Mouse (Mus musculus): Measurements from ENCODE around the gene Zmiz1.

Zmiz1 gene

DNA sequence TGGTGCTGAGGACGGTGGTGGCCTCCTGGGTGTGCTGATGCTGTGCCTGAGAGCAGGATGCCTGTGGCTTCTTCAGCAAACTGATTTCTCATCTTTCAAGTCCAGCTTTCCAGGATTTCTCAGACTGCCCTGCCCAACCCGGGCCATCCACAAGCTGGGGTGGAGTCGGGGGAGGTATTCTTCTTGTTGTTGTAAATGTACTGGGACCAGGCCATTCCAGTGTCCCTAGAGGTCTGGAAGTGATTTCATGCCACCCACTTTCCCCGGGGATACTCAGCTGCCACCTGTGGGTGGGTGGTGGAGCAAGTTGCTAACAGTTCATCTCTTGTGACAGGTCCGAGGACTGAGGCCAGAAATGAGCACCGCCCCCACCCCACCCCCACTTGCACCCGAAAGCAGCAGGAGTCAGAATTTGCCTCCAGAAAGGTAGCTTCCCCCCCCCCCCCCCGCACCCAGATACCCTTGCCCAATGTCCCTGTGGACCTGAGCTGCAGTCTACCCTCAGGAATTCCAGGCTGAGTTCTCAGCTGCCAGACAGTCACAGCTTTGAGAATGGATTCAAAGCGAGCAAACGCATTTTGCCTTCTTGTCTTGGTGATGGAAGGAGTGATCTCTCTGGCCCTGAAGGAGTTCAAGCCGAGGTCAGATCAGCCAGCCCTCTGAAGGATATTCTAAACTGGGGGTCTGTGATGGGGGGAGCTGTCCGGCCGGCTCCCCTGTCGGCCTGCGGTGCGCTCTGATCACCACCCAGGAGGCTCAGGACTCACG lies 2.1 kb upstream of the Zmiz1 start:
- peak in 1 of 2 experiments; percentile 45 for DNase-seq

DNA sequence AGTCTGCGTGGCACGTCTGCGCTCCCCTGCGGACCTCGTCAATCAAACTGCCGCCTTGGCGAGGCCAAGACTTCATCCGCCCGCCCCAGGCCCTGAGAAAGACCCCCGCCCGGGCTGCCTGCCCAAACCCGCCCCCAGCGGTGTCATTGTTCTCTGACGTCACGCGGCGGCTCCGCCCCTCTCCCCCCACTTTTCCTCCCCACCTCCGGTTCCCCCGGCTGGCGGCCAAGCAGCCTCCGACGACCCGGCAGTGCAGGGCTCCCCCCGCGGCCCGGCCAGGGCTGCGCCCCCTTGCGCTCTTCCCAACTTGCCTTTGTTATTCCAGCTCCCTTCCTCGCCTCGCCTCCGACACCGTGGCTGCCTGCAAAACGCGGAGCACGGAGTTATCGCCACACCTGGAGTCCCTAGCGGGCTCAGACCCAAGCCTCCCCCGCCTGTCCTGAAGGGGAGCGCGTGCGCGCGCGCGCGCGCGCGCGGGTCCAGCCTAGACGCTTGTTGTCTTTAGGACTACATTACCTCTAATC lies 1.5 kb upstream of the Zmiz1 start:
- peak; percentile 96 to 97 for DNase-seq

DNA sequence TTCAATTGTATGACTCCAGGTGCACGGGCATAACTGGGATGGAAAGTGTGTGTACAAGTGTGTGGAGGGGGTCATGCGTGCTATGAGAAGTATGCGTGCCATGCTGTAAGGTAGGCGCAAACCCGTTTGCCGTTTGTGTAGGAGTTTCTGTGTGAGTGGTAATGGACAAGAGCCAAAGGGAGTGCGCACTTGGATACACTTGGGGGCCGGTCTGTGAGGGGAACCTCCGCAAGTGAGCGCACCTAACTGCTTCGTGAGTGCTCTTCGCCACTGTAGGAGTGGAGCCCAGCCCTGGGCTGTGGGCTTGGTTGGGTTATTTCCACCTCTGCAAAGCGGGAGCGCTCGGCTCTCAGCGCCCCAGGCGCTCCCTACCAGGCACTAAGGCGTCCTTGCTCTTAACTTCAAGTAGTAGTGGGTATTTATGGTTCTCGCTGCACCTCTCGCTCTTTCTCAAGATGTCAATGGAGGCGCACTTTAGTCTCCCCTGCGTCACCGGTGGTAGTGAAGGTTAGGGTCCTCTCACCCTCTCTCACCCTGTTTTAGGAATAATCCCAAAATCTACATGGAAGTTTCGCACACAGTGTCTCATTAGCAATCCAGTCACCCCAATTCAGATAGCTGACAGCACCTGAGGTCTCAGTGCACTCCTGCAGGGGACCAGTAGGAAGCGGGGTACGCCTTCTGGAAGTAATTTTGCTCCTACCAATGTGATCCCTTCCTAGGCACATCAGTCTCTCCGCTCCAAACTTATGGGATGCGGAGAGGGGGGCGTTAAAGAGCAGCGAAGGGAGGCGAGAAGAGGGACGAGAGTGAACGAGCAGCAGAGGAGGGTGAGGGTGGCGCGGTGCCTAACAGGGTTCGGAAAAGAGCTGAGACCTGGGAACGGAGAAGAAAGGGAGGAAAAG lies 622 bp upstream of the Zmiz1 start:
- DNase-seq, result peak in 1 of 2 experiments; percentile 52

DNA sequence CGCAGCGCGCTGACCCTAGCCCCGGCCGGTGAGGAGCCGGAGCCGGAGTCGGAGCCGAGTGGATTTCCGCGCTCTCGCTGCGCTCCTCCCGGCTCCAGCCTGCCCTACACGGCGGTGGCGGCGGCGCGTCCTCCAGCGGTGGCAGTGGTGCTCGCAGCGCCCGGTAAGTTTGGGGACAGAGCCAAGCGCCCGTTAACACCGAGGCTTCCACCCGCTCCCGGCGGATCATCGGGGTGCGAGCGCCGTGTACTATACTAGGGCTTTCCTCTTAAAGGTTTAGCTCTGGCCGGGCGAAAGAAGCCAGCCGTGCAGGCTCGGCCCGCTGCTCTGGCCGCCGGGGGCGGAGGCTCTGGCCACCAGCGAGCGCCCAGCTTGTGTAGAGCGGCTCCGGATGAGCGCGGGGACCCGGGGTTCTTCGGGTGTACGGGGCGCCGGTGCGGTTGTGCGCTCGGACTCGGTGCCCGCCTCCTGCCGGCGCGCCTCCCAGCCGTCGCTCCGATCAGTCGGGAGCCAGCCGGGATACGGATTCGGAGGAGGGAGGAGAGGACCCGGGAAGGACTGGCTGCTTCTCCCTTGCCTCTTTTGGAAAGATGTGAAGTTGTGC lies 511 bp downstream of the Zmiz1 start:
- no peak for DNase-seq

DNA sequence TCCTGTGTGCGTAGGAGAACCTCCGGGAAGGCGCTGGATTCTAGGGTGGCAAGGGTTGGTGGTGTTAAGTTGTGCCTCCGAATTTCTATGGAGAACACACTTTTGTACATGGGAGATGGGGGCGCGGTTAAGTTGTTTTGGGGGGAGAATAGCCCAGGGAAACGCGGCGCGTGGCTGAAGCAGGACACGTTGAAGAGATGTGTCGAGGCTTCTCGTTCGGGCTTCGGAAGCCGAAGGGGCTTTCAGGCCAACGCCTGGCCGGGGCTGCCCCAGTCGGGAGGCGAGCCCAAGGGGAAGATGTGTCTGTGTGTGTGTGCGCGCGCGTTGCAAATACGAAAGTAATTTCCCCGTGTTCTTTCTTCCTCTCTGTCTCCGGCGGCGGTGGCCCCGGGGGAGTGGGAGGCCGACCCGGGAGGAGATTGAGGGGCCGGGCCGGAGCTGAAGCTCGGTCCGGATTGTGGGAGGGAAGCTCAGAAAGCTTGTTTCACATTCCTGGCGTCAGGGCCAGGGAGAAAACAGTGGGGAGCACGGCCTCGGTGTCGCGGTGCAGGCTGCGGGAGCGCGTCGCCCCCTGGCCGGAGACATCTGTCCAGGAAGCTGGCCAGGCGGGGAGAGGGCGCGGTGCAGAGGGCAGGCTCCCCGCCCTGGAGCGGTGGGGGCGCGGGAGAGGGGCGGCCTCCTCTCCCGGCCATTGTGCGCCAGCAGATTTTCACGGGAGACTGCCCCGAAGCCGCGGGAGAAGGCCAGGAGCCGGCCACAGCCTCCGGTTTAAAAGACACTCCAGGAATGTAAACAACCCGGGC lies 1.2 kb downstream of the Zmiz1 start:
- DNase-seq, result peak; percentile 71 to 77

DNA sequence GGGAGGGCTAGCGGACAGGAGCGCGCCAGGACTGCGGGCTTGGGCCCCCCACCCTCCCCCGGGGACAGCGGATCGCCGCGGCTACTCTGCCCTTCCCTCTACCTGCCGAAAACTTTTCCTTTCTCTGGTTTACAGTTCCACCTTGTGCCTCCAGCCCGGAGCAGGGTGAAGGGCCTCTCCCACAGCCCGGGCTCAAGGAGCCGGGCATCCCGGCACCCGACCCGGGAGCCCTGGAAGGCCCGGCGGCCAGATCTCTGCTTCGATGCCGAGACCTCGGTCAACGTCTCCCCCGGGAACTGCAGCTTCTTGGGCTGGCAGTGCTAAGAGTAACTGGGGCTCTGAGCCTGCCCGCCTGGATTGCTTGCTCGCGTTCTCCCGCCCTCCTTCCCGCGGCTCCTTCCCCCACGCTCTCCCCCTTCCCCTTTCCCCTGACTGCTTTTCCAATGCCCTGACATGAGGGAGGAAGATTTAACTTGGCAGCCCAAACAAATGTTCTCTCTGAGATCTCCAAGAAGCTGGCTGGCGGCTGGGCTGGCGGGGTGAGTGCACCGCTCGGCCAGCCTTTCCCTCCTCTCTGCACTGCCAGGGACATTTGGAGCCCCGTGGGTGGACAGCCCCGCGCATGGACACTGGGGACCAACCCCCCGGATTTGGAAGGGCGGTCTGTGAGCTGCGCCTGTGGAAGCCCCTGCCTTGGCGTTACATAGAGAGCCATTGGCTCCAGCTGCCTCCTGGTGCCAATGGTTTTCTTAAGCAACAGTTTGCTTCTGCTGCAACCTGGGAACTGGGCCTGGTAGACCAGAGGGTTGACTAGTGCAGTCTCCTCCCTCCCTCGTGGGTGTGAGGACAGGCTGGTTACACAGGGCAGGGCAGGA lies 2.1 kb downstream of the Zmiz1 start:
- peak; percentile 88 to 89 for DNase-seq

DNA sequence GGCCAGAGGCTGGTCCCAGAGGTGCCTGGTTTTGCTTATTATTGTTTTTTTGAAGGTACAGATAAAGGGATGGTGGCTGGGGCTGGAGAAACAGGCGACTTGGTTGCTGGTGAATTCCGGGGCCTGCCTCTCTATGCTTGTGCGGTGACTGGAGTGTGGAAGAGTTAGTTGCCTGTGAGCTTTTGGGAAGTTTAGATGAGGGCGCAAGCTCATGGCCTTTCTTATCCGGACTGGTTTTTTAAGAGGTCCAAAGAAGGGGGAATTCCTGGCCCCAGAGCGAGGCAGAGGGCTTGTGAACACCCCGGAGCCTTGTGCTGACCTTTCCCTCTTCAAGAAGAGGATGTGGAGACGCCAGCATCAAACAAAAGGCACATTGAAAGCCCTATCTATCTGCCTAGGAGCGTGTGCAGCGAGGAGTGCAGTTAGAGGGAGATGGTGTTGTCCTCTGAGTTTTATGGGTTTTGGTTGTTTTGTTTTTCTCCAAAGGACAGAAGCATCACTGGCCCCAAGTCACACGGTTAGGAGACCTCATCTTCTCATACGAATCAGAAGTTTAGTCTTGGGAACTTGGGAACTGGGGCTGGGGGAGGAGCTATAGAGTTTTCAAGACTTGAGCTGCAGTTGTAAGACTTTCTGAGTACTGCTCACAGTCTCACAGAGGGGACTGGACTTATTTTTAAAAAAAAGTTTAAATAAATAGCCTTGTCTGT lies 2.8 kb downstream of the Zmiz1 start:
- DNase-seq, result peak in 1 of 2 experiments; percentile 26

DNA sequence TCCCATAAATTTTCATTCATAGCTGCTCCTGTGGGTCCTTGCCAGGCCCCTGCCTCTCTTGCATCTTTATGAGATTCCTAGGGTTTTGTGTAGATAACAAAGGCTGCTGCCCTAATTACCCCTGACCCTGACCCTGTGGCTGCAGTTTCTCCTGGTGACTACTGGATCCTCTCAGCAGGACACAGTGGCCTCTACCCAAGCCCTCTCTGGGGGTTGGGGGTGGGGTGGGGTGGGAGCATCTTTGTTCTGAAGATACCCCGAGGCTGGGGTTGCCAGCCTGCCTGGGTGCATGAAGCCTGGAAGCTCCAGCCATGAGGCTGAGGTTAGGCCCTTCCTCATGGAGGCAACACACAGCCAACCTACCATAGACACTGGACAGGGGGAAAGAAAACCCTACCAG lies 4.0 kb downstream of the Zmiz1 start:
- no peak for DNase-seq

DNA sequence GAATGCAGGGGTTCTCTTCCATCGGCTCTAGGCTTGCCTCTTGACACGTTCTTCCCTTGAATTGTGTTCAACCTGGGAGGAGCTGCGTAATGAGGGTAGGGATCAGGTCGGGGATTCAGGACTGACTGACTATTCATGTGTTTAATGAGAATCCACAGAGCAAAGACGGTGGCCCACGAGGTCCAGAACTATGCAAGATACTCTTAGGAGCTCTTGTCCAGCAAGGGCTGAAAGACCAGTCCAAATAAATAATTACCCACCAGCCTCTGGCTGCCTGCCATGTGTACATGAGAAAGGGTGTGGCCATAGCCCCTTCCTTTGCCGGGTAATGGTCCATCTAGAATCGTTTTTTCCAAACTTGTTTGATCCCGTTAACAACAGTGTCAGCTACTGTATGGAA lies 4.9 kb downstream of the Zmiz1 start:
- DNase-seq, result peak; percentile 92 to 94

DNA sequence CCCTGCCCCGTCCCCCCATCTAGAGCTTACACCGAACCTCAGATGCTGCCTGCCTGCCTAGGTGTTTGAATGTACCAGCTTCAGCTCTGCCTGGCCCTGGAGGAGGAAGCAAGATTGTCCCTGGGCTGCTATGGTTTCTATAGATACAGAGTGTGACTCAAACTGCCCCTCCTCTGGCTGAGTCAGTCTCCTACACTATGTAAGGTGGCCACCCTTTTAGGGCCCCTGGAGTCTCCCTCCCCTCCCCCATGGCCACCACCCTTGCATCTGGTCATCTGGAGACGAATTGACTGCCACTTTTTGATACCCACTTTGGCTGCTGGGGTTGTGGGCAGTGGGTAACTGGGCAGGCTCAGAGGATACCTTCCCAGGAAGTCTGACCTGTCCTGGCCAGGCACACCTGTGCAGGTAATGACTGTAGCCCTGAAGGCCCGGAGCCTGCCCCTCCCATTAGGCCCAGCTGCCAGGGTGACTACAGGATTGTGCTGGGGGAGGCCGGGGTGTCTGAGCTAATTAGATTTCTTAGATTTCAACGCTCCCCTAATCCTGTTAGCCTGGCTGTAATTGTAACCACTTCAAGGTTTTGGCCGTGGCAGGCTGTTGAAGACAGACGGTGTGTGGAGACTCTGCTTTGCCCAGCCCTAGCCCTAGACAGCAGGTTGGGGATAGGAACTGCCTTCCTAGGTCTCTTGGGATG lies 5.8 kb downstream of the Zmiz1 start:
- peak in 1 of 2 experiments; percentile 34 for DNase-seq

DNA sequence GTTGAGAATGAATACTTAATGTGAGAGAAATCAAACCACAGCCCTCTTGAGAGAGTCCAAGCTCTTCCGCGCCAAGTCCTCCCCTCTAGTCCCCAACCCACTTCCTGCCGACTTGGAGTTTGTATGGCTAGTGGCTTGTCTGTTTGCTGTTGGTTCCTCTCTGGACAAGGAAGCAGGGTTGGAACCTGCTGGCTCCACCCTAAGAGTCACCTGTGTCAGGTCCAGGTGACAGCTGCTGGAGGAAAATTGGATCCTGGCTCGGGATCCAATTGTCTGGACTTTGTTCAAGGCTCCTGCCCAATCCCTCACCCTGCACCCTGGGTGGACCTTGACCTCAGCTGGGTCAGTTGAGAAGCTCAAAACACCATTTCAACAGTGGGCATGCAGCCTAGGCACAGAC lies 7.4 kb downstream of the Zmiz1 start:
- peak; percentile 83 to 88 for DNase-seq

DNA sequence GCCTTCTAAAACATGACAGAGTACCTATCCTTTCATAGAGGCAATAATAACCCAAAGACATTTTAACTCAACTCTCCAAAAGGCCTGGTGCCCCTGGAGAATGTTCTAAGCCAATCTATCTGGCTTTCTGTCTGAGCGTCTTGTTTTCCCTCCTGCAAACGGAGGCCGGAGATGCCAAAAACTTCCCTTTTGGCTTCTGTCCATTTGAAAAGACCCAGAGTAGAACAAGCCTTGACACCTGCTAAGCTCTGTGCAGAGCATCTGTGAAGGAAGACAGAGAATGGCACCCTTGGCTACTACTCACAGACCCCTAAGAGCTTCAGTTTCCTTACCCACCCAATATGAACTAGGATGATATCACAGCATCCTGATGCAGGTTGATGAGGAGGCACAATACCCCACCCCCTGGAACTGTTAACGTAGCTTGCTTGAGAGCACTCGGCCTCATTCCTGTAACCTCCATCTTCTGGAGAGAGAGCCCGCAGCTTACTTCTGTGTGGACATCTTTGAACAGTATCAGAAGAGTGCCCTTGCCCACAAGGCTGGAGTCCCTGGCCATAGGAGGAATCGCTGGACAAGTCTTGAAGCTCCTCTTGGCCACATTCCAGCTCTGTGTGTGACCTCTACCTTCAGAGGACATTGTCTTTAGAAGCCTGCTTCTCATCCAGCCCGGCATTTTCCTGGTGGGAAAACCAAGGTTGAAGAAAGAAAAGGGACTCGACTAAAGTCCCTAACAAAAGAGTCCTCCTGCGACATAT lies 9.1 kb downstream of the Zmiz1 start:
- no peak for DNase-seq

DNA sequence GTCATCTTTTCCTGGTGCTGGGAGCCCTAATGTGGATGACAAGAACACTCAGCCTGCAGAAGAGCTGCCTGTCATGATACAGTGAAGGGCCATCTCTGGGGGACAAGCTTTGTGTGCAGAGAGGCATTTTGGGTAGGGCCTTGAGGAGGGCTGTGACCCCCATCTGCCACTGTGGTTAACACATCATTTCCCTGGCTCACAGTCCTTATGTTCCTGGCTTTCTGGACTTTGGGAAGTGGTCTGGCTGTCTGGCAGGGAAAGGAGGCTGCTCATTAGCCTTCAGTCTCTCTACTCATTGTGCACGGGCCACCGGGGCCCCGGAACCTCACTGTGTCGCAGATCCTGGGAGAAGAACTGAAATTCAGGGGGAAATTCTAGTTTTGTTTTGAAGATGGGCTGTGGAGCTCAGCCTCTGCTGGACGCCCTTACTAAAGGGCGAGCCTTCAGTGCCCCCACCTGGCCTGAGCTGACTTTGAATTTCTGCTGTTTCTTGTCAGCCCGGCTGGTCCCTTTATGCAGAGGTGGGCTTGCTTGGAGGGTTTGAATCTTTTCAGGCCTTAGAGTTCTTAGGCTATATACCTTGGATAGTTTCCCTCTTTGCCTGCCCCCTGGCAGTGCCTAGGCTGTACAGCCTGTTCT lies 10.0 kb downstream of the Zmiz1 start:
- no peak for DNase-seq

DNA sequence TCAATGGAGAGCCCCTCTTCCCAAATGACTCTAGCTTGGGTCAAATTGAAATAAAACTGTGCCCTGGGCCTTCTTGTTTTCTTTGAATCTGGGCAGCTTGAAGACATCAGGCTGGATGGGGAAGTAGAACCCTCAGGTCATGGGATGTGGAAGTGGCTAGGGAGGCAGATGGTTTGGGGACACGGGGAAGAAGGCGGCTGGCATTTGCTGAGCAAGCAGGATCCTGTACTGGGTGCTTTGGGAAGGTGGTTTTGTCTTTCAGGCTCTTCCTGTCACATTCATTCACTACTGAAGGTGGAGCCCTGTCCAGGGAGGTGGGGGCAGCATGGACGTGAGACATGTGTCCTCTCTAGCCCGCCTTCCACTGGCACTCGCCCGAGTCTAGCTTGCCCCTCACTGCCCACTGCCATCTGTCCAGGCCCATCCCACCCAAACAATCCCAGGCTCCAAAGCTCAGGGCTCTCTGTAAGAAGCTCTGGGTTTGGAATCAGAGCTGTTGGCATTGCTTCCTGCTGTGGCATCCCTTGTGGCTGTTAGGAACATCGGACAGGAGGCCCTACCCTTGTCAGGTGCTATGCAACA lies 11.3 kb downstream of the Zmiz1 start:
- no peak for DNase-seq

DNA sequence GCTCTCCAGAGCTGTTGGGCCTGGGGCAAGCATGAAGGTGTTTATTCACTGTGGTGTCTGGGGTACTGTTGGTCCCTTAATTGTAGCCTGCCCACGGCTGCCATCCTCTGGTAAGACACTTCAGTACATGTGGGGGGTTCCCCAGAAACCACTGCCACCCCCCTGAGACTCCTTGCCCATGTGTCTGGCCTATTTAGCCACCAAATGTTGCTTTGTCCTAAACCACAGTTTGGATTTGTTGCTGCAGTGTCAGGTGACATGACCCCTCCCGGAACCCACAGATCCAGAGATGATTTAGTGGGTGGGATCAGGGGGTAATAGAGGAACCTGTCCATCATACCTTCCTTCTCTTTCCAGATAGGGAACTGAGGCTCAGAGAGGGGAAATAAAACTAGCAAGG lies 12.1 kb downstream of the Zmiz1 start:
- DNase-seq, result no peak

DNA sequence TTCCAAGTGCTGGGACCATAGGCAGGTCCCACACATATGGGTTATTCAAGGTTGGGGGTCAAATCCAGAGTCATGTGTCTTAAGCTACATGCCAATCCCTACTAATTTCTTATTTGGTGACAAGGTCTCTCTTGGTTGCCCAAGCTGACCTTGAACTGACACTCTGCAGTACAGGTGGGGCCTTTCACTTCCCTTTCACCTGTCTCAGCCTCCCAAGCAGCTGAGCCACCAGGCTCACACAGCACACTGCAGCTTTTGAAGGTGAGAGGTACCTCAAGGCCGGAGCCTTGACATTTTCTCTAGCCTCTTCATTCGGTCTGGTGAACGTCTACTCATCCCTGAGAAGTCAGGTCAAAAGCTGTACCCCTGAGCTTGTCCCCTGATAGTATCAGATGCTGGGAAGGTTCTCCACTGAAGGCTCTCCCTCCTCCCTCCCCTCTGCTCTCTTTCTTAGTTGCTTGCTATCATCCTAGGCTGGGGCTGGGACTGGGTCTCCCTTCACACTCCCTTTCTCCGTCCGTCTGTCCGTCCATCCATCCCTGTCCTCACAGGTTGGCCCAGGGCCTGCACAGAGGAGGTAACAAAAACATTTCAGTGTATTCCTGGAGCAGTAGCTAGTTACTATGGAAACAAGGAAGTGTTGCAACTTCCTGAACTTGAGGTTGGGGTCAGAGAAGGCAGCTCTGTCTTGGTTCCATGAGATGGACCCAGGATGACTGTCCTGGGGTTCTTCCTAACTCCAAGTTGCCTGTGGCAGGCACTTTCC lies 13.3 kb downstream of the Zmiz1 start:
- DNase-seq, result peak in 1 of 2 experiments; percentile 58

DNA sequence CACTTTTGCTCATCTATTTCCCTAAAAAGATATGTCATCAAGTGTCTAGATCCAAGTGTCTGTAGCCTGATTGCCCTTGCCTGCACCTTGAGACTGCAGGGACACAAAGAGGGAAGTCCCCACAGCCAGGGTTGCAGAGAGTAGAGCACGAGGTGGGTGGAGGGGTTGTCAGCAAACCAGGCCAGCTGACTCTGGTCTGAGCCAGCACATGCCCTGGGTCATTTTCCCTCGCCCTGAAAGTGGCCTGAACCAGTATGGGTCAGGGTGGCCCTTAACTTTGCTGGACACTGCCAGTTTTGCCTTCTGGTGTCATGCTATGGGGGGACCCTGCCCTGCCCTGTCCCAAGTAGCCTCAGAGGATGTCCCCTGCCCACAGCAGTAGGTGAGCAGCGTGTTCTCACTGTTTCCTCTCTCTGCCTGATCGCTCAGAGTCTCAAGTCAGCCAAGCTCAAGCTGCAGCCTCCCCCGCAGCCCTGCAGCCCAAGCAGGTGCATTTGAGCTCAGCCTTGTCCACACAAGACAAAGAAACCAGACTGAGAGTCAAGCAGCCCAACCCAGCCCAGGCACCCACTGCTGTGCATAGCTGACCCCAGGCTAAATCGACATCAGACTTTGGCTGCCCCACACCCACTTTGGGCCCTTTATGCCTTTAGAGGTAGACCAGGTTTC lies 14.1 kb downstream of the Zmiz1 start:
- peak; percentile 72 to 84 for DNase-seq

All from kidney, adult 8-10 months (tissue).